Mouse (Mus musculus): Measurements from ENCODE around the gene Prdm15.

DNA sequence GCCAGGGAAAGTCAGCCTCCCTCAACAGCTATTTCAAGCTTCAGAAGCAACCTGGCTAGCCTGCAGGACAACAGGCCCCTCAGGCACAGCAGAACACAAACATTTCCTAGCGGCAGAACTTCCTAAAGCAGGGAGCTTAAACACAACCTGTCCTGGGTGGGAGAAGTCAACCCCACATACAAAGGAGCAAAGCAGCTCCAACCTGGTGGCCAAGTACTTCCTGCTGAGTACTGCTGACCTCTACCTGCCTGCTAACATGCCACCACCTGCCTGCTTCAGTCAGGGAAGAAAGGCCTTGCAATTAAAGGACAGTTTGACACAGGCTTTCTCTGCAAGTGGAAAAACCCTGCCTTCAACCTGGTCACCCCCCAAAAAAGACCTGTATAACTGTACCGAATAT, 89.9 kb downstream of the Prdm15 start:
- no peak for TF ChIP-seq EP300 (IDR thresholded peaks at IDR 0.05)
- 0 out of 2 replicates have a peak, but pooled peaks have one; percentile 14 for TF ChIP-seq CTCF (IDR thresholded peaks at IDR 0.05)
